Mouse (Mus musculus) embryonic facial prominence, embryonic 11.5 days (tissue): ENCODE results near the gene Iqgap3. TPM values are rescaled to one million over a fixed set of nuclear protein-coding genes. Genes with fewer than 3 reads are reported as not detected.

Experiments
- ATAC-seq: fragments of 200-750 bp; cut with Nextera tagmentation; replicated peaks from 2 replicates; pipeline ENCODE4 v1.8.0; 2017; ENCODE audit warnings: low read depth; ENCODE audit not compliant: insufficient number of reproducible peaks, low FRiP score, low TSS enrichment
- DNase-seq: peaks from one replicate; pipeline ENCODE4 v3.0.0-alpha.2; 2015; ENCODE audit warnings: low spot score
- H3K27ac ChIP-seq: fragments of 300-500 bp; sonication (generic); replicated peaks from 2 replicates; pipeline ENCODE4 v1.5.1; 2014; ENCODE audit warnings: mild to moderate bottlenecking, low read depth, low read length, control low read depth
- H3K27me3 ChIP-seq: fragments of 300-500 bp; sonication (generic); 2 replicates; pipeline ENCODE4 v1.6.1; 2014; ENCODE audit warnings: mild to moderate bottlenecking, low read length, moderate library complexity, mixed read lengths; ENCODE audit not compliant: control insufficient read depth, insufficient read depth
- H3K36me3 ChIP-seq: fragments of 300-500 bp; sonication (generic); replicated peaks from 2 replicates; pipeline ENCODE4 v1.6.1; 2014; ENCODE audit warnings: low read depth, mild to moderate bottlenecking, low read length, moderate library complexity, mixed read lengths; ENCODE audit not compliant: control insufficient read depth, insufficient read depth
- H3K4me1 ChIP-seq: fragments of 300-500 bp; sonication (generic); 2 replicates; pipeline ENCODE4 v1.6.1; 2014; ENCODE audit warnings: low read length, mixed read lengths; ENCODE audit not compliant: control insufficient read depth, insufficient read depth
- H3K4me2 ChIP-seq: fragments of 300-500 bp; sonication (generic); 2 replicates; pipeline ENCODE4 v1.6.1; 2014; ENCODE audit warnings: low read depth, mild to moderate bottlenecking, control low read depth, low read length, moderate library complexity
- H3K4me3 ChIP-seq: fragments of 300-500 bp; sonication (generic); 2 replicates; pipeline ENCODE4 v1.5.1; 2014; ENCODE audit warnings: low read depth, low read length, control low read depth
- H3K9ac ChIP-seq: fragments of 300-500 bp; sonication (generic); replicated peaks from 2 replicates; pipeline ENCODE4 v1.6.1; 2014; ENCODE audit warnings: mild to moderate bottlenecking, control low read depth, low read length
- H3K9me3 ChIP-seq: fragments of 300-500 bp; sonication (generic); replicated peaks from 2 replicates; pipeline ENCODE4 v1.6.1; 2016; ENCODE audit warnings: mild to moderate bottlenecking, low read length, inconsistent platforms, mixed read lengths; ENCODE audit not compliant: control insufficient read depth
- WGBS: fragments of 180-500 bp; shearing (Covaris S2); extraction: QIAGEN DNeasy Blood & Tissue Kit; methylation state at CpG from one replicate; pipeline ENCODE4 v1.1.7; 2014; 5-methylcytosine and 5-hydroxymethylcytosine counted together
- polyA plus RNA-seq: library from polyadenylated mRNA; unstranded; fragments of >200 nt; fragmentation: Nextera tagmentation; extraction: Ambion mirVana; gene quantifications from 2 replicates; pipeline ENCODE4 v1.2.1, GENCODE M21; 2014

Iqgap3 gene
- polyA plus RNA-seq, 1 experiment from 2014 or later, result 17.8 TPM

DNA sequence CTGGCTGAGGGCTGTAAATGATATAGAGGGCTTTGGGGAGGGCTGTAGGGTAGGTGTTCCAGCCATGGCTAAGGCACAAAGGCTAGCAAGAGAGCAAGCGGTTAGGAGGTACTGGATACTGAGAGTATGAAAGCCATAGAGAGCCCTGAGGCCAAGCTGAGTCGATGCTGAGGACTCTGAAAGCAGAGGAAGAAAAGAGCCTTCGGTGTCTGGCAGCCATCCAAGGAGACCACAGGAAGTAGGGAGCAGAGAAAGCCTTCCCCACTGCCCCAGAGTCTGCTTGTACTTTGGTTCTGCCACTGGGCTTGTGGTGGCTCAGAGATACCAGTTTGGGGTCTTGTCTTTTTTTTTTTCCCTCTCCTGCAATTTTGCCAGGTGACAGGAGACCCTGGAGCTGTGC is 18.5 kb downstream of the Iqgap3 start:
- H3K4me3 ChIP-seq, result no peak overlapping the region
- WGBS, result 74% methylated on average over 3 of the region's 3 CpGs
- H3K4me1 ChIP-seq, result no peaks in the 10 kb centered on the region
- H3K9me3 ChIP-seq, result no peaks in the 10 kb centered on the region
- no peak overlapping the region for H3K9ac ChIP-seq
- no peak for DNase-seq
- peaks cover 6% of the 10 kb centered on the region for H3K36me3 ChIP-seq
- H3K27me3 ChIP-seq, result no peaks in the 10 kb centered on the region
- no peak overlapping the region for H3K4me2 ChIP-seq
- ATAC-seq, result no peak
- no peak overlapping the region for H3K27ac ChIP-seq

DNA sequence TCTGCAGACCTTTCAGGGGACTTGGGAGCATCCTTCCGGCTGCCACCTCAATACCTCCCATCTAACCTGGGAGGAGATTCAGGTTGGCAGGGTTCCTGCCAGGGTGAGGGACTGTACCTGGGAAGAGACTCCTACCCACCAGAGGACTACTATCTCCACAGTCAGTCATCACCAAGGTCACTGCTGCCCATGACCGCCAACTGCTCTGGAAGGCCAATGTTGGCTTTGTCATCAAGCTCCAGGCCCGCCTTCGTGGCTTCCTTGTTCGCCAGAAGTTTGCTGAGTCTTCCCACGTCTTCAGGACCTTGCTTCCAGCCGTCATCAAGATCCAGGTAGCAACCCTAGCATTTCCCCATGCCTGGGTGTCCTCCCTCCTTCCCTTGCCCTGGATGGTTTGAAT is 20.0 kb downstream of the Iqgap3 start:
- DNase-seq (no peak), ATAC-seq (no peak)
- WGBS, result 89% methylated on average over 7 of the region's 7 CpGs
- Histone ChIP-seq H3K27me3 (no peaks in the 10 kb centered on the region), H3K9ac (no peak overlapping the region), H3K4me3 (no peak overlapping the region), H3K36me3 (peaks cover 6% of the 10 kb centered on the region), H3K9me3 (no peaks in the 10 kb centered on the region), H3K27ac (no peak overlapping the region), H3K4me1 (no peaks in the 10 kb centered on the region), H3K4me2 (no peak overlapping the region)

DNA sequence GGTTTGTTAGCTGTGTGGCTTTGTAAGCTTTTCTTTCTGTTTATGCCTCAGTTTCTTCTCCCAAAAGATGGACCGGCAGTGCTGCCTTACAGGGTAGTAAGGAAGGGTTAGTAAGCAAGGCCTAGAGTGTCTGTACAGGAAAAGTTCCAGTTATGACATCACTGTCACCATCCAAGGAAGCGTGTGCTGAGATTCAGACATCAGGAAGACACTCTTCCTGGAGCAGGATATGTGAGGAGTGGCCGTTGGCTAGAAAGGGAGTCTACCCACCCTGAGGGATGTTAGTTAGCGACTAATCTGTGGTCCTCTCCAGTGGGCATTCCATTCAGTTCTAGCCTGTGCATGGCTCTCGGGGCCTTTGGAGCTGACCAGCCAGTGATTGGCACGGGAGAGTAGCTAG is 20.4 kb downstream of the Iqgap3 start:
- no peak overlapping the region for H3K4me2 ChIP-seq
- H3K4me3 ChIP-seq, result no peak overlapping the region
- WGBS, result 88% methylated on average over 6 of the region's 6 CpGs
- no peak for DNase-seq
- peaks cover 6% of the 10 kb centered on the region for H3K36me3 ChIP-seq
- H3K4me1 ChIP-seq, result no peaks in the 10 kb centered on the region
- no peak overlapping the region for H3K27ac ChIP-seq
- H3K9me3 ChIP-seq, result no peaks in the 10 kb centered on the region
- no peak overlapping the region for H3K9ac ChIP-seq
- ATAC-seq, result no peak
- H3K27me3 ChIP-seq, result no peaks in the 10 kb centered on the region

DNA sequence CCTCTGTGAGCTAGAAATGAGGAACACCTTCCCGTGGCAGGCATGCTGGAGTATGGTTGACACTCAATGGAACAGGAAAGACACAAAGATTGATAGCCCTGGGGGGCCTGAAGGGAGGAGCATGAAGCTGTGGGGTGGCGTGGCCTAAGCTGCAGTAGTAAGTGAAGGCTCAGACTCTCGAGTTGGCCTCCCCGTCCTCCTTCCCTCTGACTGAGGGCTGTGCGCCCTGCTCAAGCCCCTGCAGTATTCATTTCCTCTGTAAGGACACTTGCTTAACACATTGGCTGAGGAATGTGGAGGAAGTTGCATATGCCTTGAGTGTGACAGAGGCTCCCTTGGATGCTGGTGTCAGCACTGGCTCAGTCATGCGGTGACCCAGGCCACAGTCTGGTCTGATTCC is 20.8 kb downstream of the Iqgap3 start:
- no peaks in the 10 kb centered on the region for H3K27me3 ChIP-seq
- no peak overlapping the region for H3K4me3 ChIP-seq
- H3K4me1 ChIP-seq, result no peaks in the 10 kb centered on the region
- ATAC-seq, result no peak
- 82% methylated on average over 6 of the region's 6 CpGs for WGBS
- no peak overlapping the region for H3K9ac ChIP-seq
- H3K9me3 ChIP-seq, result no peaks in the 10 kb centered on the region
- H3K27ac ChIP-seq, result no peak overlapping the region
- H3K4me2 ChIP-seq, result no peak overlapping the region
- peaks cover 6% of the 10 kb centered on the region for H3K36me3 ChIP-seq
- DNase-seq, result no peak

DNA sequence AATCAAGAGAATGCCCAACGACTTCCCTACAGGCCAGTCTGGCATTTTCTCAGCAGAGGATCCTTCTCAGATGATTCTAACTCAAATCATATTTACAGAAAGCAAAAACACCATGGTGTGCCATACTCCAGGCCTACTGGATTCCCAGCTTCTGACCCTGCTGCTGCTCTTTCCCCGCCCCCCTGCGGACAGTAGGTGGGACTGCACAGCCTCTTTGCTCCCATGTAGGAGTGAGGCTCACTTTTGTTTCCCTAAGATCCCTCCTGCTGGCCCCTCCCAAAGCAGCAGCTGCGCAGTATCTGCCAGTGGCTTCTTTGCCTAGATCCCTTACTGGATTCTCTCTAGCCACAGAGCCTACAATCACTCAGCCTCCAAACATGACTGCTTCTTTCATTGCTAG is 24.4 kb downstream of the Iqgap3 start:
- no peaks in the 10 kb centered on the region for H3K27me3 ChIP-seq
- ATAC-seq (no peak), DNase-seq (no peak)
- H3K4me2 ChIP-seq, result no peak overlapping the region
- H3K36me3 ChIP-seq, result peaks cover 2% of the 10 kb centered on the region
- 82% methylated on average over 4 of the region's 4 CpGs for WGBS
- H3K9ac ChIP-seq, result no peak overlapping the region
- no peak overlapping the region for H3K4me3 ChIP-seq
- no peaks in the 10 kb centered on the region for H3K9me3 ChIP-seq
- no peak overlapping the region for H3K27ac ChIP-seq
- H3K4me1 ChIP-seq, result no peaks in the 10 kb centered on the region

DNA sequence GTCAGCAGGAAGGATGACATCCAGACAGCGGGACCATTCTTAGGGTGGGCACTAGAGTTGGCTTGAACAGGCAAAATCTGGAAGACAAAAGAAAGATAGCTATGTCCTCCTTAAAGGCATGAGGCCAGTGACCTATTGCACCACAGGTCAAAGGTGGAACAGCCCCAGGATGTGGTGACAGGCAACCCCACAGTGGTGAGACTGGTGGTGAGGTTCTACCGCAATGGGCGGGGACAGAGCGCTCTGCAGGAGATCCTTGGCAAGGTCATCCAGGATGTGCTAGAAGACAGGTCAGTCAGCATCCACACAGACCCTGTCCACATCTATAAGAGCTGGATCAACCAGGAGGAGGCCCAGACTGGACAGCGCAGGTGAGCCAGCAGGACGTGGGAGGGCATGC is 27.4 kb downstream of the Iqgap3 start:
- Histone ChIP-seq H3K4me2 (no peak overlapping the region), H3K27ac (no peak overlapping the region), H3K9ac (no peak overlapping the region), H3K4me1 (no peaks in the 10 kb centered on the region), H3K27me3 (no peaks in the 10 kb centered on the region), H3K36me3 (no peaks in the 10 kb centered on the region; the same call in none of the 2 replicates), H3K4me3 (no peak overlapping the region), H3K9me3 (no peaks in the 10 kb centered on the region)
- 88% methylated on average over 6 of the region's 6 CpGs for WGBS
- DNase-seq (no peak), ATAC-seq (no peak)

DNA sequence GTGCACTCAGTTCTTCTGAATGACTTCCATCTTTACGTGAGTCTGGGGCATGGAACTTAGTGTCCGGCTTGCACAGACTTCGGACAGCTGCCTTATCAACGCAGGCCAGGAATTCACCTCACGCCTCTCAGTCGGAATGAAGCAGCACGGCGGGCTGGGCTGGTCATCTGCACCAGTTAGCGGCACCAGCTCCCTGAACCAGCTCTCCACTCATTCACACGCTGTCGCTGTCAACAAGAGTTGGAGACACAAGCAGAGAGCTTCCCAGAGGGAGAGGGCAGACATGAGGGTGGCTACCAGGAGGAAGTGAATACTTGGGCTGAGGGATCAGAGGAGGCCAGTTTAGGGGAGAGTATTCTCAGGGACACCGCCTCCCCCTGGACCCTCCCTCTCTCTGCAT is 32.6 kb downstream of the Iqgap3 start:
- 92% methylated on average over 12 of the region's 12 CpGs for WGBS
- Histone ChIP-seq H3K27me3 (no peaks in the 10 kb centered on the region), H3K4me2 (no peak overlapping the region), H3K9ac (no peak overlapping the region), H3K9me3 (no peaks in the 10 kb centered on the region), H3K36me3 (no peaks in the 10 kb centered on the region; the same call in none of the 2 replicates), H3K4me3 (no peak overlapping the region), H3K4me1 (no peaks in the 10 kb centered on the region), H3K27ac (no peak overlapping the region)
- ATAC-seq (no peak), DNase-seq (no peak)

DNA sequence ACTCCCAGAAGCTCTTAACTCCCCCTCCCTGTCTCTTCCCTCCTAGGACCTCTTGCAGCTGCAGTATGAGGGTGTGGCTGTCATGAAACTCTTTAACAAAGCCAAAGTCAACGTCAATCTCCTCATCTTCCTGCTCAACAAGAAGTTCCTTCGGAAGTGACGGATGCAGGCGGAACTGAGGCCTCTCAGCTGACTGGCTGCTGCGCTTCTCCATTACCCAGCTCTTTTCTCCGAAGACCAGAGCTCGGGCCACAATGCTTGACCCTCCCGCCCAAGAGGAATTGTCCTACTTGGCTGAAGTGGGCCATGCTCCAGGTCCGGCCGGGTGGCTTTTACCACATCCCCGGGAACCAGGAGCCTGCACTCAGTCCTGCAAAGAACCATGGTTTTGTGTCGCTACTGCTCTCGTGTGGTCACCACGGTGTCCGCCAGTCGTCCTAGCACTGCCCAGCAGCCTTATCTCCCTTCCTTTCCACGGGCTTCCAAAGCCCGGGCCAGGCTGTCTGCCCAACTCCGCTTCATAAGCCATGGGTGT is 38.4 kb downstream of the Iqgap3 start:
- peaks cover 3% of the 10 kb centered on the region for H3K36me3 ChIP-seq
- no peak for ATAC-seq
- 89% methylated on average over 19 of the region's 19 CpGs for WGBS

More for the DNA sequence above, 38.4 kb downstream of the Iqgap3 start:
- DNase-seq, result no peak
- Histone ChIP-seq H3K27me3 (no peaks in the 10 kb centered on the region), H3K4me1 (no peaks in the 10 kb centered on the region), H3K4me2 (no peak overlapping the region), H3K9ac (no peak overlapping the region), H3K27ac (no peak overlapping the region), H3K4me3 (no peak overlapping the region), H3K9me3 (no peaks in the 10 kb centered on the region)
